Mouse (Mus musculus) lung, postnatal 36 days (tissue): ENCODE data around the gene Fga.
A peak's percentile ranks its signal among the peaks of the same experiment; 100 is the strongest.

ENCODE experiments used
- DNase-seq: peaks from one replicate; pipeline ENCODE4 v3.0.0; 2022; ENCODE audit warnings: mixed read lengths

Gene Fga

GRCm38 (mm10) chr3:83025475-83026301 is at the start of gene Fga:
Gene Fga, plus strand, starts transcription at chr3:83026076.
- no peak for DNase-seq

- DNase-seq = peak; percentile 73
Observed at GRCm38 (mm10) chr3:82980818-82981217, 45.1 kb upstream of the Fga start.

GRCm38 (mm10) chr3:82981861-82982260 is 44.0 kb upstream of the Fga start:
- DNase-seq = no peak

GRCm38 (mm10) chr3:82984840-82985239 is 41.0 kb upstream of the Fga start:
- no peak for DNase-seq

- no peak for DNase-seq
Observed at GRCm38 (mm10) chr3:82991963-82992362, 33.9 kb upstream of the Fga start.

- DNase-seq = no peak
Observed at GRCm38 (mm10) chr3:82992956-82993355, 32.9 kb upstream of the Fga start.

GRCm38 (mm10) chr3:82995368-82995767 is 30.5 kb upstream of the Fga start:
- peak; percentile 75 for DNase-seq

GRCm38 (mm10) chr3:82996656-82997055 is 29.2 kb upstream of the Fga start:
- no peak for DNase-seq

GRCm38 (mm10) chr3:82998772-82999463 is 27.0 kb upstream of the Fga start:
- DNase-seq = peak; percentile 89

GRCm38 (mm10) chr3:82999995-83000394 is 25.9 kb upstream of the Fga start:
- DNase-seq = no peak

- peak; percentile 47 for DNase-seq
Observed at GRCm38 (mm10) chr3:83002191-83002590, 23.7 kb upstream of the Fga start.

GRCm38 (mm10) chr3:83003068-83003467 is 22.8 kb upstream of the Fga start:
- no peak for DNase-seq

- DNase-seq = no peak
Observed at GRCm38 (mm10) chr3:83004801-83005200, 21.1 kb upstream of the Fga start.

- no peak for DNase-seq
Observed at GRCm38 (mm10) chr3:83007557-83007956, 18.3 kb upstream of the Fga start, which contains the start of gene Fgg. Gene Fgg, plus strand, starts transcription at chr3:83007724.

- DNase-seq = no peak
Observed at GRCm38 (mm10) chr3:83010291-83010690, 15.6 kb upstream of the Fga start.

GRCm38 (mm10) chr3:83011136-83011535 is 14.7 kb upstream of the Fga start:
- no peak for DNase-seq

- no peak for DNase-seq
Observed at GRCm38 (mm10) chr3:83011565-83011964, 14.3 kb upstream of the Fga start.

GRCm38 (mm10) chr3:83012636-83013035 is 13.2 kb upstream of the Fga start:
- DNase-seq = no peak

GRCm38 (mm10) chr3:83013951-83014350 is 11.9 kb upstream of the Fga start:
- no peak for DNase-seq

GRCm38 (mm10) chr3:83016236-83016635 is 9.6 kb upstream of the Fga start:
- DNase-seq = no peak

- no peak for DNase-seq
Observed at GRCm38 (mm10) chr3:83020387-83020786, 5.5 kb upstream of the Fga start.

GRCm38 (mm10) chr3:83021176-83021575 is 4.7 kb upstream of the Fga start:
- no peak for DNase-seq

GRCm38 (mm10) chr3:83025036-83025435 is 840 bp upstream of the Fga start:
- no peak for DNase-seq
